Mouse (Mus musculus) cortical plate, adult 2 months (tissue): Measurements from ENCODE around the gene Gcdh.

ENCODE experiments used
- CTCF ChIP-seq: fragments of 200-500 bp; IDR thresholded peaks from 2 replicates; pipeline ENCODE4 v1.5.1; 2011; ENCODE audit warnings: mild to moderate bottlenecking, control low read depth, low read length; ENCODE audit not compliant: insufficient read depth; ENCODE audit errors: extremely low read depth
- POLR2A ChIP-seq: fragments of 200-500 bp; IDR thresholded peaks from 2 replicates; pipeline ENCODE4 v1.6.1; 2011; ENCODE audit warnings: mild to moderate bottlenecking, low read length, control low read depth; ENCODE audit not compliant: insufficient read depth; ENCODE audit errors: extremely low read depth

GRCm38 (mm10) chr8:84839411-84839810, 54.3 kb downstream of the Gcdh start:
- TF ChIP-seq CTCF, result no peak
- TF ChIP-seq POLR2A, result no peak
